Mouse (Mus musculus) spleen, adult 2 months (tissue): ENCODE results near the gene Zfp263. TPM values are rescaled to one million over a fixed set of nuclear protein-coding genes. Genes with fewer than 3 reads are reported as not detected.
A peak's percentile ranks its signal among the peaks of the same experiment; 100 is the strongest.

Experiments used
- DNase-seq, 2 experiments: peaks; one replicate each; pipeline versions ENCODE4 v3.0.0 to v3.0.0-alpha.2; 2012 to 2021; ENCODE audit warnings: low spot score in 2 of 2, low read depth in 1 of 2
- H3K27ac ChIP-seq: fragments of 200-500 bp; 2 replicates; pipeline ENCODE4 v1.5.1; 2012; ENCODE audit warnings: low read length, inconsistent platforms; ENCODE audit not compliant: insufficient read depth
- H3K27me3 ChIP-seq: fragments of 200-500 bp; 2 replicates; pipeline ENCODE4 v1.6.1; 2012; ENCODE audit warnings: mild to moderate bottlenecking, moderate library complexity, low read length, inconsistent platforms; ENCODE audit not compliant: control insufficient read depth, insufficient read depth
- H3K36me3 ChIP-seq: fragments of 200-500 bp; 2 replicates; pipeline ENCODE4 v1.6.1; 2012; ENCODE audit warnings: mild to moderate bottlenecking, low read length, inconsistent platforms; ENCODE audit not compliant: control insufficient read depth, insufficient read depth
- H3K4me1 ChIP-seq: fragments of 200-500 bp; 2 replicates; pipeline ENCODE4 v1.6.1; 2011; ENCODE audit warnings: inconsistent platforms; ENCODE audit not compliant: control insufficient read depth, insufficient read depth, insufficient read length
- H3K4me3 ChIP-seq: fragments of 200-500 bp; 2 replicates; pipeline ENCODE4 v1.5.1; 2011; ENCODE audit warnings: mild to moderate bottlenecking, inconsistent platforms; ENCODE audit not compliant: insufficient read depth, insufficient read length; ENCODE audit errors: extremely low read depth
- CTCF ChIP-seq: fragments of 200-500 bp; IDR thresholded peaks from 2 replicates; pipeline ENCODE4 v1.5.1; 2011; ENCODE audit warnings: mild to moderate bottlenecking, inconsistent platforms; ENCODE audit not compliant: insufficient read depth, insufficient read length, insufficient replicate concordance; ENCODE audit errors: extremely low read depth
- POLR2A ChIP-seq: fragments of 200-500 bp; IDR thresholded peaks from 2 replicates; pipeline ENCODE4 v1.6.1; 2011; ENCODE audit warnings: low read depth, low read length, inconsistent platforms
- WGBS: fragments of 180-500 bp; shearing (Covaris S2); methylation state at CpG from one replicate; pipeline ENCODE4 v1.1.7; 2018; 5-methylcytosine and 5-hydroxymethylcytosine counted together
- polyA plus RNA-seq: library from polyadenylated mRNA; depleted of rRNA; stranded (reverse); fragments of >200 nt; gene quantifications from 2 replicates; pipeline ENCODE4 v1.2.3, GENCODE M21; 2012; rRNA removed

The Zfp263 gene
- polyA plus RNA-seq: 8.9 and 10.5 TPM in 2 replicates

- peaks cover 11% of the 10 kb centered on the region; the same call in 1 of the 2 replicates for H3K4me1 ChIP-seq
- H3K27me3 ChIP-seq: no peaks in the 10 kb centered on the region
- under 1% methylated on average over 42 of the region's 42 CpGs for WGBS
- H3K27ac ChIP-seq: peak within 1 kb of the TSS; percentile 96
- peak; percentile 86 to 97 for DNase-seq
- peak within 1 kb of the TSS; percentile 85 for H3K4me3 ChIP-seq
- TF ChIP-seq CTCF (no peak), POLR2A (peak; percentile 78)
- peaks cover 12% of the 10 kb centered on the region for H3K36me3 ChIP-seq
Observed at GRCm38 (mm10) chr16:3743503-3744185, at the start of gene Zfp263. TSS of gene Zfp263 (plus strand) at chr16:3744093.

GRCm38 (mm10) chr16:3699281-3699680 is 44.6 kb upstream of the Zfp263 start:
- Histone ChIP-seq H3K27ac (peak overlapping the region; percentile 20; the same call in 1 of the 2 replicates), H3K36me3 (no peaks in the 10 kb centered on the region), H3K27me3 (no peaks in the 10 kb centered on the region), H3K4me1 (0 out of 2 replicates have a peak, but pooled peaks cover 2% of the 10 kb centered on the region), H3K4me3 (no peak overlapping the region)
- WGBS: 42% methylated on average over 8 of the region's 8 CpGs
- DNase-seq: peak; percentile 16 to 19
- TF ChIP-seq POLR2A: no peak
- no peak for TF ChIP-seq CTCF

GRCm38 (mm10) chr16:3700893-3701292 is 43.0 kb upstream of the Zfp263 start:
- no peak for TF ChIP-seq CTCF
- no peak for TF ChIP-seq POLR2A

GRCm38 (mm10) chr16:3706680-3707079 is 37.2 kb upstream of the Zfp263 start:
- H3K27ac ChIP-seq: no peak overlapping the region
- H3K36me3 ChIP-seq: no peaks in the 10 kb centered on the region
- no peak for TF ChIP-seq POLR2A
- TF ChIP-seq CTCF: no peak
- WGBS: 30% methylated on average over 6 of the region's 6 CpGs
- no peaks in the 10 kb centered on the region for H3K27me3 ChIP-seq
- H3K4me1 ChIP-seq: no peaks in the 10 kb centered on the region
- no peak overlapping the region for H3K4me3 ChIP-seq
- no peak for DNase-seq

More at GRCm38 (mm10) chr16:3700893-3701292, 43.0 kb upstream of the Zfp263 start:
- no peak overlapping the region for H3K27ac ChIP-seq
- no peaks in the 10 kb centered on the region for H3K27me3 ChIP-seq
- 30% methylated on average over 1 of the region's 1 CpGs for WGBS
- no peak overlapping the region for H3K4me3 ChIP-seq
- DNase-seq: no peak
- no peaks in the 10 kb centered on the region for H3K36me3 ChIP-seq
- 0 out of 2 replicates have a peak, but pooled peaks cover 2% of the 10 kb centered on the region for H3K4me1 ChIP-seq

- no peak for TF ChIP-seq POLR2A
- TF ChIP-seq CTCF: no peak
- Histone ChIP-seq H3K4me1 (no peaks in the 10 kb centered on the region), H3K27ac (no peak overlapping the region; the same call in 1 of the 2 replicates), H3K4me3 (no peak overlapping the region), H3K27me3 (no peaks in the 10 kb centered on the region), H3K36me3 (no peaks in the 10 kb centered on the region)
- 20% methylated on average over 2 of the region's 2 CpGs for WGBS
- no peak for DNase-seq
Observed at GRCm38 (mm10) chr16:3714731-3715130, 29.2 kb upstream of the Zfp263 start.

- no peak for TF ChIP-seq POLR2A
- no peak for TF ChIP-seq CTCF
- no peaks in the 10 kb centered on the region for H3K27me3 ChIP-seq
- peak within 1 kb of the TSS; percentile 2 for H3K4me3 ChIP-seq
- H3K4me1 ChIP-seq: no peaks in the 10 kb centered on the region
- no peak for DNase-seq
- H3K36me3 ChIP-seq: no peaks in the 10 kb centered on the region
- 85% methylated on average over 6 of the region's 6 CpGs for WGBS
- no peak within 1 kb of the TSS for H3K27ac ChIP-seq
Observed at GRCm38 (mm10) chr16:3717980-3718379, 25.9 kb upstream of the Zfp263 start, which contains the start of gene Mefv. TSS of gene Mefv (minus strand) at chr16:3718097.

GRCm38 (mm10) chr16:3723231-3723630 is 20.7 kb upstream of the Zfp263 start:
- no peaks in the 10 kb centered on the region for H3K4me1 ChIP-seq
- H3K36me3 ChIP-seq: no peaks in the 10 kb centered on the region
- TF ChIP-seq CTCF (no peak), POLR2A (no peak)
- H3K4me3 ChIP-seq: no peak overlapping the region
- H3K27me3 ChIP-seq: no peaks in the 10 kb centered on the region
- no peak for DNase-seq
- peak overlapping the region; percentile 64 for H3K27ac ChIP-seq
- 12% methylated on average over 3 of the region's 3 CpGs for WGBS
